Mouse (Mus musculus) hindbrain, embryonic 16.5 days (tissue): ENCODE measurements at regions not wholly inside any gene's neighbourhood (a gene's known extent, or its start where the extent isn't known, plus 50 kb on each side); places are given as distances from the start of the nearest gene placed in this dataset.

ENCODE experiments used
- ATAC-seq: fragments of 200-750 bp; cut with Nextera tagmentation; 2 replicates; pipeline ENCODE4 v1.8.0; 2017; ENCODE audit warnings: moderate TSS enrichment, moderate library complexity
- H3K27ac ChIP-seq: fragments of 300-500 bp; sonication (generic); 2 replicates; pipeline ENCODE4 v1.5.1; 2014; ENCODE audit warnings: low read depth, mild to moderate bottlenecking, control low read depth, low read length, moderate library complexity
- H3K27me3 ChIP-seq: fragments of 300-500 bp; sonication (generic); replicated peaks from 2 replicates; pipeline ENCODE4 v1.6.1; 2014; ENCODE audit warnings: low read length; ENCODE audit not compliant: control insufficient read depth, insufficient read depth
- H3K36me3 ChIP-seq: fragments of 300-500 bp; sonication (generic); 2 replicates; pipeline ENCODE4 v1.6.1; 2014; ENCODE audit warnings: mild to moderate bottlenecking, low read length, moderate library complexity, mixed read lengths; ENCODE audit not compliant: control insufficient read depth, insufficient read depth
- H3K4me1 ChIP-seq: fragments of 300-500 bp; sonication (generic); 2 replicates; pipeline ENCODE4 v1.6.1; 2014; ENCODE audit warnings: low read depth, low read length; ENCODE audit not compliant: control insufficient read depth, insufficient read depth
- H3K4me2 ChIP-seq: fragments of 300-500 bp; sonication (generic); 2 replicates; pipeline ENCODE4 v1.6.1; 2014; ENCODE audit warnings: mild to moderate bottlenecking, low read length, control low read depth, moderate library complexity
- H3K4me3 ChIP-seq: fragments of 300-500 bp; sonication (generic); 2 replicates; pipeline ENCODE4 v1.5.1; 2014; ENCODE audit warnings: mild to moderate bottlenecking, low read length, control low read depth, moderate library complexity
- H3K9ac ChIP-seq: fragments of 300-500 bp; sonication (generic); 2 replicates; pipeline ENCODE4 v1.6.1; 2014; ENCODE audit warnings: low read depth, mild to moderate bottlenecking, control low read depth, low read length, moderate library complexity
- H3K9me3 ChIP-seq: fragments of 300-500 bp; sonication (generic); 2 replicates; pipeline ENCODE4 v1.6.1; 2014; ENCODE audit warnings: mild to moderate bottlenecking, low read length, moderate library complexity; ENCODE audit not compliant: control insufficient read depth
- WGBS: fragments of 180-500 bp; shearing (Covaris S2); extraction: QIAGEN DNeasy Blood & Tissue Kit; methylation state at CpG from one replicate; pipeline ENCODE4 v1.1.7; 2014; 5-methylcytosine and 5-hydroxymethylcytosine counted together

GRCm38 (mm10) chr1:107677404-107677803, 87.6 kb downstream of the Serpinb8 start:
- Histone ChIP-seq H3K4me2 (no peak overlapping the region), H3K36me3 (no peaks in the 10 kb centered on the region), H3K4me1 (no peaks in the 10 kb centered on the region), H3K4me3 (no peak overlapping the region), H3K27ac (no peak overlapping the region), H3K9me3 (no peaks in the 10 kb centered on the region), H3K27me3 (no peaks in the 10 kb centered on the region), H3K9ac (no peak overlapping the region)
- ATAC-seq: no peak
- WGBS: 76% methylated on average over 2 of the region's 2 CpGs

- no peak overlapping the region for H3K4me3 ChIP-seq
- H3K27me3 ChIP-seq: no peaks in the 10 kb centered on the region
- H3K27ac ChIP-seq: no peak overlapping the region
- no peak overlapping the region for H3K9ac ChIP-seq
- no peak overlapping the region for H3K4me2 ChIP-seq
- 13% methylated on average over 2 of the region's 2 CpGs for WGBS
- ATAC-seq: no peak
- H3K4me1 ChIP-seq: no peaks in the 10 kb centered on the region
- no peaks in the 10 kb centered on the region for H3K36me3 ChIP-seq
- H3K9me3 ChIP-seq: no peaks in the 10 kb centered on the region
Measured at GRCm38 (mm10) chr1:107696858-107697257, 107.1 kb downstream of the Serpinb8 start.

DNA sequence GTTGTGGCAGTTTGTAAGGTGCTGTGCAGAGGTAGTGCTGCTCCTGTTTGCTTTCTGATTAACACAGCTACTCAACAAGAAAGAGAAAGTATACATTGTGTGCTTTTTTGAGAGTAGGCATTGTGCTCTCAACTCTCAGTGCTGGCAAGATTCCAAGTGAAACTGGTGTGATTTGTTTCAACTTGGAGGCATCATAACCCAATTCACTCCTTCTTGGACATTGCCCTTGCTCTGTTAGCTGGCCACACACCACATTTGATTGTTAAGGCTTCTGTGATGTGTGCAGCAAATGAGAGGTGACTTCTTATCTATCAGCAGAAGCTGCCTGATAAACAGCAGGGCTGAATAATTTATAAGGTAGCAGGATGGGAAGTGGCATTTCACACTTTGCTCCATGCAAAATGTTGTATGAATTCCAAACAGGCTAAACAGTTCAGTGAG, 116.3 kb downstream of the Serpinb8 start:
- H3K36me3 ChIP-seq: no peaks in the 10 kb centered on the region
- H3K27me3 ChIP-seq: no peaks in the 10 kb centered on the region
- H3K4me2 ChIP-seq: no peak overlapping the region
- ATAC-seq: no peak
- H3K4me3 ChIP-seq: no peak overlapping the region
- no peaks in the 10 kb centered on the region for H3K9me3 ChIP-seq
- no peak overlapping the region for H3K9ac ChIP-seq
- H3K4me1 ChIP-seq: no peaks in the 10 kb centered on the region
- no peak overlapping the region for H3K27ac ChIP-seq

- ATAC-seq: no peak
- 92% methylated on average over 5 of the region's 5 CpGs for WGBS
- no peak overlapping the region for H3K9ac ChIP-seq
Measured at GRCm38 (mm10) chr1:107708601-107709000, 118.8 kb downstream of the Serpinb8 start.

GRCm38 (mm10) chr1:107714869-107715268, 125.1 kb downstream of the Serpinb8 start:
- Histone ChIP-seq H3K36me3 (no peaks in the 10 kb centered on the region), H3K4me1 (no peaks in the 10 kb centered on the region), H3K27me3 (no peaks in the 10 kb centered on the region), H3K4me3 (no peak overlapping the region), H3K27ac (no peak overlapping the region), H3K4me2 (no peak overlapping the region), H3K9me3 (no peaks in the 10 kb centered on the region), H3K9ac (no peak overlapping the region)
- WGBS: 87% methylated on average over 1 of the region's 1 CpGs
- no peak for ATAC-seq

More at GRCm38 (mm10) chr1:107708601-107709000, 118.8 kb downstream of the Serpinb8 start:
- H3K27ac ChIP-seq: no peak overlapping the region
- no peaks in the 10 kb centered on the region for H3K36me3 ChIP-seq
- H3K4me1 ChIP-seq: no peaks in the 10 kb centered on the region
- no peaks in the 10 kb centered on the region for H3K9me3 ChIP-seq
- H3K4me2 ChIP-seq: no peak overlapping the region
- H3K27me3 ChIP-seq: no peaks in the 10 kb centered on the region
- H3K4me3 ChIP-seq: no peak overlapping the region

GRCm38 (mm10) chr1:107719304-107719703, 129.5 kb downstream of the Serpinb8 start:
- H3K4me1 ChIP-seq: no peaks in the 10 kb centered on the region
- H3K27ac ChIP-seq: no peak overlapping the region
- no peak overlapping the region for H3K4me3 ChIP-seq
- no peak for ATAC-seq
- WGBS: 68% methylated on average over 5 of the region's 5 CpGs
- no peaks in the 10 kb centered on the region for H3K9me3 ChIP-seq
- H3K9ac ChIP-seq: no peak overlapping the region
- H3K4me2 ChIP-seq: no peak overlapping the region
- no peaks in the 10 kb centered on the region for H3K36me3 ChIP-seq
- H3K27me3 ChIP-seq: no peaks in the 10 kb centered on the region

DNA sequence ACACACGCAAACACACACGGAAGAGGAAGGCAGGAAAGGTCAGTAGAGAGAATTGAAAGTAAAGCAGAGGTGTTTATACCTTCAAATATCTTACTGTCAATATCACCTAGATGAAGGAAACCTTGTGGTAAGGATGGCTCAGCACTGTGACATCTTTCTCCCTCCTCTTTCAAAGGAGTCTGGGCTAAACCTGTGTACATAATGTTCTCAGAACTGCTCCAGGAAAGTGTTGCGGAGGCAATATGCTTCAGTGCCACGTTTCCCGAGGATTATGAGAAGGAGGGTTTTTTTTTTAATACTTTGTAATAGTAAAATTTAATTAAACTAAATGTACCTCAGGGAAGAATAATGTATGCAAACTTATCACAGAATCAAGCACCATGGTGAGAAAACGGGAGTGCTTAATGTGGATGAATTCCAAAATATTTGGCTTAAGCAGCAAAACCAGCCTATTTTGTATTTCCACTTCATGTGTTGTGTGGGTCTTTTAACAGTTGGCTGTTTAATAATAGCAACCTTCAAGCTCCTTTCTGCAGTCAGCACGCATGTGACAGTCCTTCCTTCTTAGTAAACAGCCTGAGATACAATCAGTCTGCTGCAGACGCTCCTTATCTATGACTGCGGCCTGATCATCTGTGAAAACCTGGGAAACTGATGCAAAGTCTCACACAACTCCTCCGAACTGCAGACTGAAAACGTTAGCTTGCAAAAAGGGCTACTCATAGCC, 138.5 kb downstream of the Serpinb8 start:
- Histone ChIP-seq H3K4me3 (no peak overlapping the region), H3K4me1 (no peaks in the 10 kb centered on the region), H3K9ac (no peak overlapping the region), H3K9me3 (no peaks in the 10 kb centered on the region), H3K4me2 (no peak overlapping the region), H3K36me3 (no peaks in the 10 kb centered on the region), H3K27ac (no peak overlapping the region), H3K27me3 (no peaks in the 10 kb centered on the region)
- WGBS: 75% methylated on average over 11 of the region's 11 CpGs
- no peak for ATAC-seq

DNA sequence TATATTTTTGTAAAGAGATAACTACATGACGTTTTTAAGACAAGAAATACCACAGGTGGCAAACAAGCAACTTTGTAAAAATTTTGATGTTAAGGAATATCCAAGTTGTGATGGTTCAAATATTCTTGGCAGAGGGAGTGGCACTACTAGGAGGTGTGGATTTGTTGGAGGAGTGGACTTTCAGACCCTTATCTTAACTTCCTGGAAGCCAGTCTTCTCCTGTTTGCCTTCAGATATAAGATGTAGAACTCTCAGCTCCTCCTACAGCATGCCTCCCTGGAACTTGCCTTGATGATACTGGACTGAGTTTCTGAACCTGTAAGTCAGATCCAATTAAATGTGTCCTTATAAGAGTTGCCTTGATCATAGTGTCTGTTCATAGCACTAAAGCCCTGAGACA, 175.5 kb downstream of the Serpinb8 start:
- Histone ChIP-seq H3K27me3 (no peaks in the 10 kb centered on the region), H3K4me3 (no peak overlapping the region), H3K9me3 (no peaks in the 10 kb centered on the region), H3K36me3 (no peaks in the 10 kb centered on the region), H3K4me2 (no peak overlapping the region), H3K9ac (no peak overlapping the region), H3K27ac (no peak overlapping the region), H3K4me1 (no peaks in the 10 kb centered on the region)
- ATAC-seq: no peak
- 76% methylated on average over 1 of the region's 1 CpGs for WGBS

GRCm38 (mm10) chr1:107767198-107767947, 177.6 kb downstream of the Serpinb8 start:
- Histone ChIP-seq H3K4me2 (no peak overlapping the region), H3K27ac (no peak overlapping the region), H3K9ac (no peak overlapping the region), H3K9me3 (no peaks in the 10 kb centered on the region), H3K27me3 (no peaks in the 10 kb centered on the region), H3K4me3 (no peak overlapping the region), H3K4me1 (no peaks in the 10 kb centered on the region), H3K36me3 (no peaks in the 10 kb centered on the region)
- WGBS: 68% methylated on average over 4 of the region's 4 CpGs
- no peak for ATAC-seq
